Mouse (Mus musculus) megakaryocyte, embryonic 14.5 days (primary cell): ENCODE measurements around the gene Foxa3. TPM values are rescaled to one million over a fixed set of nuclear protein-coding genes. Genes with fewer than 3 reads are reported as not detected.

Experiments
- H3K27me3 ChIP-seq: replicated peaks from 2 replicates; pipeline ENCODE3; 2012; ENCODE audit warnings: inconsistent platforms
- H3K36me3 ChIP-seq: replicated peaks from 2 replicates; pipeline ENCODE3; 2012; ENCODE audit warnings: low read length, inconsistent platforms, mixed read lengths
- H3K4me1 ChIP-seq: 2 replicates; pipeline ENCODE4 v1.6.1; 2012; ENCODE audit warnings: inconsistent platforms
- H3K4me3 ChIP-seq: replicated peaks from 2 replicates; pipeline ENCODE3; 2012; ENCODE audit warnings: moderate library complexity, mild to moderate bottlenecking, inconsistent platforms
- H3K9me3 ChIP-seq: 2 replicates; pipeline ENCODE4 v1.6.1; 2012; ENCODE audit warnings: inconsistent platforms
- FLI1 ChIP-seq: IDR thresholded peaks from 2 replicates; pipeline ENCODE4 v1.6.1; 2012; ENCODE audit warnings: low read length, inconsistent platforms, mixed read lengths
- GATA1 ChIP-seq: IDR thresholded peaks from 3 replicates; pipeline ENCODE4 v1.6.1; 2012; ENCODE audit warnings: mixed read lengths, low read length, inconsistent platforms, borderline replicate concordance
- polyA plus RNA-seq: library from polyadenylated mRNA; stranded (reverse); fragments of >175 nt; gene quantifications from 2 replicates; pipeline ENCODE4 v1.2.3, GENCODE M21; 2012; ENCODE audit warnings: low replicate concordance; ENCODE audit not compliant: insufficient read depth

Gene Foxa3
- polyA plus RNA-seq, 1 experiment, result not detected

DNA sequence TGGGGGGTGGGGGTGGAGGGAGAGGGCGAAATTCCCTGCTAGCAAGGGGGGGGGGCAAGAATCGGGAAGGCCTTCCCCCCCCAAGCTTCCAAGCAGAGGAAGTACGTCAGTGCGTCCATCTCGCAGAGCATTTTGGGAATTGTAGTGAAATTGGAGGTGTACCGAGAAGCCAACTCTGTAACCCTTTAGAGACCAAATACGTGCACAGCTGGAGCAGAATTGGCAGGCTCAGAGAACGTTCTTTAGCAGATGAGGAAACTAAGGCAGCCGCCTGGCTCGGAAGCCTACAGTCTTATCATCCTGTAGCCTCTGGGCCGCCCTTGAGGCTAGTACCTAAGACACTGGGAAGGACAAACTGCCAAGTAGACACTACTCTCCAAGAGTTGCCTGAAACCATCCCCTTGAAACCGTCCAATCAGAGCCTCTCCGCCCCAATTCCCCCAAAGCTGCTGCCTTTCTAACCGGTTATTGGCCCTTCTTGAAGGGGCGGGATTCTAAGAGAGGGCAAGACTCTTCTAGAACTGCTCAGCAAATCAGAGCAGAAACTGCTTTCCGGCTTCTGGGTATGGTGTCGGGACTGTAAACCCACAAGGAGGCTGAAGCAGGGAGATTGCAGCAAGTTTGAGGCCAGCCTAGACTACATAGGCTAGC is 20.4 kb downstream of the Foxa3 start:
- peak overlapping the region; percentile 92 for H3K4me3 ChIP-seq
- no peaks in the 10 kb centered on the region for H3K27me3 ChIP-seq
- TF ChIP-seq FLI1 (no peak), GATA1 (no peak)
- no peaks in the 10 kb centered on the region for H3K9me3 ChIP-seq
- peaks cover 84% of the 10 kb centered on the region for H3K4me1 ChIP-seq
- H3K36me3 ChIP-seq, result peaks cover 36% of the 10 kb centered on the region

DNA sequence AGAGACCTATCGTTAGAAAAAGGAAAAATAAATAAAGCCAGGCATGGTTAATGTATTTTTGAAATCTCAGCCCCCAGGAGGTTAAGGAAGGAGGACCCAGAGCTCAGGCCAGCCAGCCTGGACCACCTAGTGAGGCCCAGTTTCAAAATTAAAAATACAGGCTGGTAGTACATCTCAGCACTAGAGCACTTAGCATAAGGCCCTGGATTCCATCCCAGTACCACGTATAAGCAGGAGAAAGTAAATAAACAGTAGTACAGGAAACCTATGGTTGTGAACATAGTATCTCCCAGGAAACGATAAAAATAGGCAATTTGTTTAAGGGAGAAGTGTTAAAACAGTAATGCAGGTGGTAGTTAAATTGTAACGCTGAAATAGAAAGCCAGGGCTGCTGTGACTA is 21.2 kb downstream of the Foxa3 start:
- Histone ChIP-seq H3K27me3 (no peaks in the 10 kb centered on the region), H3K36me3 (peaks cover 41% of the 10 kb centered on the region), H3K4me1 (peaks cover 83% of the 10 kb centered on the region), H3K4me3 (peak overlapping the region; percentile 92), H3K9me3 (no peaks in the 10 kb centered on the region)
- TF ChIP-seq FLI1 (no peak), GATA1 (no peak)

DNA sequence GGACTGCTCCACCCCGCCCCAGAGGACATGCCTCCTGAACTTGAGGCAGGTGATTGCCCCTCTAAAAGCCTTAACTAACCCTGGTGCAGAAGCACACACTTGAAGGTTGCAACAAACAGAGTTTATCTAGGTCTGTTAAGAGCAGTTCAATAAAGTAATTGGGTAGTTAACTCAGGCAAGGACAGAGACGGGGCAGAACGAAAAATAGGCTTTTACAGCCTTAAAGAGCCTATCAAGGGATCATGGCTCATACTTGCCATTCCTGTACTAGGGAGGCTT is 21.6 kb downstream of the Foxa3 start:
- peak overlapping the region; percentile 92 for H3K4me3 ChIP-seq
- no peaks in the 10 kb centered on the region for H3K27me3 ChIP-seq
- H3K9me3 ChIP-seq, result no peaks in the 10 kb centered on the region
- H3K36me3 ChIP-seq, result peaks cover 37% of the 10 kb centered on the region
- no peak for TF ChIP-seq FLI1
- TF ChIP-seq GATA1, result no peak
- H3K4me1 ChIP-seq, result peaks cover 79% of the 10 kb centered on the region

DNA sequence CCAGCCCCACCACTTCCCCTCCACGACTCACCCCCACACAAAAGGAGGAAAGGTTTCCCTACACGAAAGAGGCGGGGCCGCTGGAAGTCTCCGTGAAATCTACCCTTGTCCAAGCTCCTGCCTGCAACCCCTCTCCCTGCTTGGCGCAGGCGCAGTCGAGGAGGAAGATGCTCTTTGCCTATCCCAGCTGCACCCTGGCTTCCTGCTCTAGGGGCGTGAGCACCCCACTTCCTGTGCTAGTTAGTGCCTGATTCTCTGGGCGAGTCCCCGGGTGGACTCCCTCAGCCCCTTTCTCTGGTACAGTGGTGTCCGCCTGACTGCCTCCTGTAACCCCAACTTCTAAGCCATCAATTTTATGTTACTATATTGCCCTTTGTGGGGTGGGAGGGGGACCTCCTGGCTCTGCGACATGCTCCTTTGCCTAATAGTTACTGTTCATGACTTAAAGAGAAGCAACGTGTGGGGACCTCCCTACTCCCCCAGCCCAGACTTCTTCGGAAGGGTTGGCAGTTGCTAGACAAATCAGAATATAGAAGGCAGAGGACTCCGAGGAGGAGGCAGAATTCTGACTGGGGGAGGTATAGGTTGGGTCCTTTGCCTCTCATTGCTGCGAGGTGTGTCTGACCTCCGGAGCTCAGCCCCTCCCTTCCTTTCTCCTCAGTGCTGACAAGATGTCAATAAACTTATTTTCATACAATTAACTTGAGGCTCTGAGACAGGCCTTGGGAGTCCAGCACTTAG is 22.1 kb downstream of the Foxa3 start:
- Histone ChIP-seq H3K4me3 (peak overlapping the region; percentile 92), H3K27me3 (no peaks in the 10 kb centered on the region), H3K36me3 (peaks cover 40% of the 10 kb centered on the region), H3K4me1 (peaks cover 74% of the 10 kb centered on the region), H3K9me3 (no peaks in the 10 kb centered on the region)
- no peak for TF ChIP-seq GATA1

DNA sequence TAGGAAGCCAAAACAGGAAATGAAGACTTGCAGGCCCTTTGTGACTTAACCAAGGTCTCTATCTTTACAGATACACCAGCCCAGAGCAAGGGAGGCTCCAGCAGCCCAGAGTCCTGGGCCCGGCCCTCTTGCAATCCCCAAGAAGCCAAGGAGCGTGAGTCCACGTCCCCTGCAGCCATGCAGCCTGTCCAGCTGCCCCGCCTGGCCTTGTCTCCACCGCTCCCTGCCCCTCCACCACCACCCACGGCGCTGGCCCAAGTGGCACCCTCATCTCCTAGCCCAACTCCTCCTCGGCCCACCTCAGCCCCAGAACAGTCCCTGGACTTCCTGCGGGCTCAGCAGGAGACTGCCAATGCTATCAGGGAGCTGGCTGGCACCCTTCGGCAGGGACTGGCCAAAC is 22.9 kb downstream of the Foxa3 start:
- H3K4me1 ChIP-seq, result peaks cover 66% of the 10 kb centered on the region
- TF ChIP-seq GATA1, result no peak
- no peak for TF ChIP-seq FLI1
- H3K9me3 ChIP-seq, result no peaks in the 10 kb centered on the region
- H3K36me3 ChIP-seq, result peaks cover 40% of the 10 kb centered on the region
- no peaks in the 10 kb centered on the region for H3K27me3 ChIP-seq
- peak overlapping the region; percentile 92 for H3K4me3 ChIP-seq

DNA sequence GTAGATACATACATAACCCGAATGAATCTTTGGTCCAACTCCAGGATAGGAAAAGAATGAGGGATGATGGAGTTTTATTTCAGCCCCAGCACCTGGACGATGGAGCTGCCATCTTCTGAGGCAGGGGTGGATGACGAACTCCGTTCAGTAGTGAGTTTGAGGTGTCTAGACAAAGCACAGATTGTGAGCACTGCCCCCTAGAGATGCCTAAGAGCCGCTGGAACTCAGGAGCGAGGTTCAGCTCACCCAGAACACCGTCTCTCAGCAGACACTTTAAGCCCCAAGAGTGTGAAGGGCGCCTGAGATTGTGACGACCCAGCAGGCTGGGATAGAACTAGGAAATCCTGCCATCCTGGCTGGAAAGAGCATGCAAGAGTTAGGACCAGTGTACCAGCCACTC is 24.5 kb downstream of the Foxa3 start:
- peaks cover 47% of the 10 kb centered on the region for H3K36me3 ChIP-seq
- peaks cover 54% of the 10 kb centered on the region for H3K4me1 ChIP-seq
- H3K9me3 ChIP-seq, result no peaks in the 10 kb centered on the region
- TF ChIP-seq GATA1 (no peak), FLI1 (no peak)
- peaks cover under 1% of the 10 kb centered on the region for H3K27me3 ChIP-seq
- H3K4me3 ChIP-seq, result no peak overlapping the region

DNA sequence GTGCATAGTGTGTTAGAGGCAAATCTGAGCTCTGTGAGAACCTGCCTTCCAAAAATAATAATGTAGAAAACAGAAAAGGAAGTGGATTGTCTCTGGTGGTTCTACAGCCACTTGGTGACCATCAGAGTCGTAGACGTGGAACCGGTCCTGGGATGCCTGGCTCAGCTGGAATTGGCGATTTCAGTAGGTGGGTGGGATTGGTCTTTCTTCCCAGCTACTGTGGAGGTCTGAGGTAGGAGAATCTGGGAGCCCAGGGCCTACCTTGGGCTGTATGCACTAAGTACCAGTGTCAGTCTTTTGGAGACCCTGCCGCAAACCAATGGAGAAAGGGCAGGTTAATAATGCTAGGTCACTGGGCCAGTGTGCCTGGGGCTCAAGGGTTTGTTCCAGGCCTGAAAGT is 30.3 kb downstream of the Foxa3 start:
- peaks cover 40% of the 10 kb centered on the region for H3K27me3 ChIP-seq
- no peaks in the 10 kb centered on the region for H3K9me3 ChIP-seq
- TF ChIP-seq GATA1 (no peak), FLI1 (no peak)
- H3K4me3 ChIP-seq, result no peak overlapping the region
- peaks cover 37% of the 10 kb centered on the region for H3K4me1 ChIP-seq
- H3K36me3 ChIP-seq, result peaks cover 52% of the 10 kb centered on the region

DNA sequence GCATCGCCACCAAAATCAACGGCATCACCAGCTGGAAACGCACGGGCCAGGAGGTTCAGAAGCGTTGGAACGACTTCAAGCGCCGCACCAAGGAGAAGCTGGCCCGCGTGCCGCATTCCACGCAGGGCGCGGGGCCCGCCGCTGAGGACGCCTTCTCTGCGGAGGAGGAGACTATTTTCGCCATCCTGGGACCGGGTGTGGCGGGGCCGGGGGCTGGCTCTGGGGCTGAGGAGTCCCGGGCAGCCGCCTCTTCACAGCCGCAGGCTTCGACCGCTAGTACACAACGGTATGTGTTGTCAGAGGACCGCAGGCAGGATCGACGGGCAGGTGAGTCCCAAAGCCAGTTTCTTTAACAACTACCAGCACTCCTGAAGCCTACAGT is 31.1 kb downstream of the Foxa3 start:
- Histone ChIP-seq H3K27me3 (peaks cover 47% of the 10 kb centered on the region), H3K9me3 (no peaks in the 10 kb centered on the region), H3K4me3 (peak overlapping the region; percentile 92), H3K36me3 (peaks cover 45% of the 10 kb centered on the region), H3K4me1 (peaks cover 31% of the 10 kb centered on the region)
- no peak for TF ChIP-seq FLI1
- TF ChIP-seq GATA1, result no peak

DNA sequence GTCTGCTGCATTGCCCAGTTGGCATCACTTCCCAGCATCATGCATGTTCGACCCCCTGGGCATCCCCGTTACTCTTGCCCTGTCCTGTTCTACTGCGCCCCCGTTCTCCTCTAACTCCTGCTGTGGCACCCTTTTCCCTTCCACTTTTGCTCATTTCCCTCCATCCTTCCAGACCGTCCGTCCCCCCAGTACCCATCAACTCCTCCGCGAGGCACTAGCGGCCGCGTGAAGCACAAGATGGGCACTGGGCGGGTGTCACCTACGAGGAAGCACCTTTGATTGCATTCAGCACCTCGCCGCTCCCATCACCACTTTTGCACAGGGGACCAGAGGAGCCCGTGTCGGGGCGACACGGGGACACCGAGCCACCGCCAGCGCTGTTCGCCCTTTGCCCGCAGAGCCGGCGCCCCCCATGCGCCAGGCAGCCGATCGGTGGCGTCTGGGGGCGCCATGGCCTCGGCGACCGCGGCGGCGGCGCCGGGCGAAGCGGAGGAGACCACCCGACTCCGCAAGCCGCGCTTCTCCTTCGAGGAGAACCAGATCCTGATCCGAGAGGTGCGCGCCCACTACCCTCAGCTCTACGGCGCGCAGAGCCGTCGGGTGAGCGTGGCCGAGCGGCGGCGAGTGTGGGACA is 31.6 kb downstream of the Foxa3 start:
- Histone ChIP-seq H3K9me3 (no peaks in the 10 kb centered on the region), H3K27me3 (peaks cover 49% of the 10 kb centered on the region), H3K4me1 (peaks cover 34% of the 10 kb centered on the region), H3K4me3 (peak overlapping the region; percentile 92), H3K36me3 (peaks cover 43% of the 10 kb centered on the region)
- TF ChIP-seq FLI1 (no peak), GATA1 (no peak)

DNA sequence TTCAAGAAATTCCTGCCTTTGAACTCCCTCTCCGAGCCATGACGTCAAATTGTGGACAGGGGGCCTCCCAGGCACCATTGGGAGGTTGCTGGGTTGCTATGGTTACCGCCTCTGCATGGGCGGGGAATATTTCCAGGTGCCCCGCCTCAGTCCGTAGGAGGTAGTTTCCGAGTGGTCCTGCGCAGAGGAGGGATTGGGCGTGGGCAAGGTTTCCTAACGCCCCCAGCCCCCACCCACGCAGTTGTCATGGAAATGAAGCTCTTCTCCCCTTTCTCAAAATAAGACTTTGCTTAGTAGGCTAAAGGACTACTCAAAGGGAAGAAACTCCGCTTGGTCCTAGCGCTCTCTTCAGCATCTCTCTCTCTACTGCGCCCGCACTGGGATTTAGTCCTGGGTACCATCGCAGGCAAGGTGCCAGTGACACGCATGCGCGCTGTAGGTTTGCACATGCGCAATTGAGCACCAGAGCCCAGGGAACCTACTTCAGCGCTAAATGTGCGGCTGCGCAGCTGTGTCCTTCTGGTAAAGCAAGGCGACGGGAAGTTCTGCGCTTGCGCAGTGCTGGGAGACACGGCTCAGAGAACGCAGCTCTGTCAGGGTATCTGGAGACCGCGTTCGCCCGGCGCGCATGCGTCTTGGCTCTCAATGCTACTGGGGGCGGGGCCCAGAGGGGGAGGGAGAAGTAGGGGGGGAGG is 32.6 kb downstream of the Foxa3 start, which contains the start of gene Mypop:
Mypop (plus strand) TSS at position 645 of the 695 bp plus-strand sequence.
- no peaks in the 10 kb centered on the region for H3K9me3 ChIP-seq
- H3K4me1 ChIP-seq, result peaks cover 38% of the 10 kb centered on the region
- peaks cover 32% of the 10 kb centered on the region for H3K36me3 ChIP-seq
- peak within 1 kb of the TSS; percentile 92 for H3K4me3 ChIP-seq
- TF ChIP-seq FLI1 (no peak), GATA1 (no peak)
- peaks cover 49% of the 10 kb centered on the region for H3K27me3 ChIP-seq
